Mouse (Mus musculus) frontal cortex, postnatal 25 days (tissue): ENCODE data around the gene Tsku.
A peak's percentile ranks its signal among the peaks of the same experiment; 100 is the strongest.

ENCODE experiments used
- DNase-seq, 2 experiments: peaks; one replicate each; pipeline ENCODE4 v3.0.0; 2022; ENCODE audit warnings: low spot score in 2 of 2

Tsku gene

DNA sequence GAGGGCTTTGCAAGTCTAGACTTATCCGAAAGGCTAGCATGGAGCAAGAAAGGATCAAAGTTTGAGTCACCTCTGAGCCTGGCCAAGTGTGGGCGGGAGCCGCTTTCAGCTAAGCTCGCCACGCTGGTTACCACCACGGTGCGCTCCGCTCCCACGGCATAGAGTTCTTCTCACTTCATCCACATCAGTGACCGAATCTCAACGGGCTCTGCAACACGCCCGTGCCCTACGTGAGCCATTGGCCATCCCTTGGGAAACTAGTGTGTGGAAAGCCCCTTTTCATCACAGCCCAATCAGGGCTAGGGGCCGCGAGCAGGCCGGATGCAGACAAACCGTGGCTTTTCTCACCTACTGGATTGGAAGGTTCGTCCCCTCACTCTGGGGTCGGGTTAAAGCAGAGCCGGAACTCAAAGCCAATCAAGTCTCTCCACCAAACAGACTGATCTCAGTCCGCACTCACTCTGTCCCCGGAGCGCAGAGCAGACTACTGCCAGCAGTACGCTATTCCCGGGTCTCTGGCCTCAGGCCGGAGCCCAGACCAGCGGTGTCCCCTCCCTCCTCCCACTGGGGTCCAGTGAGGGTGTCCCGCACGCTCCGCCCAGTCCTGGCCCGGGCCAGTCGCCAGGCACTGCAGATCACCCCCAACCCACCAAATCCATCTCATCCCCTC lies 1.0 kb downstream of the Tsku start:
- no peak for DNase-seq

DNA sequence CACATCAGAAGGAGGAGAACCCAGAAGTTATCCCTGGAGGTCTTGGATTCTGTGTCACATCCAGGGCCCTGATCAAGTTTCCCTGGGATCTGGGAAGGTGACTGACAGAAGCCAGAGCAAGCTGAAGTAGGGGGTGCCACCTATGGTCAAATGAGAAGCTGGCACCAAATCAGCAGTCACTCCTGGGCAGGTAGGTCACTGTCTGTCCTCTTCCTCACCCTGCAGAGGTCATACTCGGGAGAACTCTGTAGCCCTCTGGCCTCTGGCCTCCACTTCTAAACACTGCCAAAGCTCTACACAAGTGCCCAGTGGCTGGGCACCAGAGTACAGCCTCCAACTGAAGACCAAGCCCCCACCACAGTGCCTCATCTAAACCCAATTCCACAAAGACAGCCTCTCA lies 3.1 kb downstream of the Tsku start:
- no peak for DNase-seq

DNA sequence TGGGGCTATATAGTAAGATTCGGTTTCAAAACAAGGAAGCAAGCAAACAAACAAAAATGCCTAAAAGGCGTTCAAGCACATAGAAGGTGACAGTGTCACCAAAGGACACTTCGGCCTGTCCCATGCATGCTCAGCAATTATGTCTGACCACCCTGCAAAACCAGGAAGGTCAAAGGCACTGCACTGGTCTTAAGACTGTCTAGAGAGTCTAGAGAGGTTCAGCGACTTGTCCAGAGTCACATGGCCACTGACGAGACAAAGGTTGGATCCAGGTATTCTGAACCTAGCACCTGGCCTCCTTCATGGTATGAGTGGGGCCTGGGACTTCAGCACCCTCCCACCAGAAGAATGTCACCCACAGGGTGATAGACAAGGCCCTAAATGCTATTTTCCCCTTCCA lies 3.8 kb downstream of the Tsku start:
- no peak for DNase-seq

DNA sequence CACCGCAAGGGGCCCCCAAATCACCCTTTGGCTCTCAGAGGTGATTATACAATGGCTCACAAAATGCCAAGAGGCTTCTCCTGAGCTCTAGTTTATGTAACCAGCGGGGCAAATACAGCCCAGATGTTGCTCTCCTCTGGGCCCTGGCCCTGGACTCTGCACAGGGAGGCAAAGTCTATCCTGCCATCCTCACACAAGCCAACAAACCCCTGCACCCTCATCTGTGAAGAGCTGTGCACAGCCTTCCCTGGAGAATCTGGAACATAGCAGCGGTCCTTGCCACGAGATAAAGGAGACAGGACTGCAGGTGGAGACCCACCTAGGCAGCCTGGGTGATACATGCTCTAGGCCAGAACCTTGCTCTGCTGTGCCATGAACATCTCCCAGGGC lies 6.2 kb downstream of the Tsku start:
- no peak for DNase-seq

DNA sequence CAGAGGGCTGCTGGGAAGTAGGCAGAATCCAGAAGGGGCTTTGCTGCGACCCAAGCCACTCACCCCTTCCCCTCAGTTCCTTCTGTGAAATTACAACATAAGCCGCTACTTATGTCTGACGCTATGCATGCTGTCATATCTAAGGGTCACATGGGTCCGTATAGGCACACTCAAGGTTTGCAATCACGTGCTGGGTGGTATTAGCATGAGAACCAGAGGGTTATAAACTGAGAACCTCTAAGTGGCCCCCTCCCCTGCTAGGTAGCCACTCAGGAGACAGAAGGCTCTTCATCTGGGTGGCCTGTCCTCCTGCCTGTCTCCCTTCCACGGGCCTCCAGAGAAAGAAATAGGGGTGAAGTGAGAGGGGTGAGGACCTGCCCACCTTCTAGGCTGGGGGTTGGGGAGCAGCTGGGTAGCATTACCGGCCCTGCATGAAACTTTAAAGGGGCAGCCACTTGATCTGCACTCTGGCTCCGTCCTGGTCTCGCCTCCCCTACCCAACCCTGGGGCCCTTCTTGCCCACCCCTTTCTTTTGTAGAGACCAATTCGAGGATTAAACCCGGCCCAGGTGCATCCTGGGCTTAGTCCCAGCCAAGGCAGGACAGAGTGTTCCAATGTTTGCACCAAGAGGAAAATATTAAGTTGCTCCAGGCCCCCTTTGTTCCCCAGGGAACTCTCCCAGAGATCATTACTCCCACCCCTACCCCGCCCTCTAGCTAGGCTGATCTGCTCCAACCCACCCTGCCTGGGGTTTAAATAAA lies 6.8 kb downstream of the Tsku start:
- no peak for DNase-seq

DNA sequence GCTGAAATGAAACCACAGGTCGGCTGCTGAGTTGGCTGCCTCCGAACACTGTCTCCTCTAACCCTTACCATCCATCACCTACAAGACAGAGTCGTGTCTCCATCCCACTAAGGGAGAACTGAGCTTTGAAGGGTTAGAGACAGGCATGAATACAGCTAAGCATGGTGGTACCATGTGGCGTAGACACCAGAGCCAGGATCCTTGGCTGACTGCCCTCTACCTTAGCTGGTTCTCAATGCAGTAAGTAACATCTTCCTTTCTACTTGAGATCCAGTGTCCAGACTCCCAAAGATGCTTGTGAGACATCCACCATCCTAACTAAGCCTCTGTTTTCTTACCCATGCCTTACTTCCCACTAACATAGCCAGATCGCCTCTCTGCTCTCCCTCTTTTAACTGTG lies 7.5 kb downstream of the Tsku start:
- DNase-seq: no peak

DNA sequence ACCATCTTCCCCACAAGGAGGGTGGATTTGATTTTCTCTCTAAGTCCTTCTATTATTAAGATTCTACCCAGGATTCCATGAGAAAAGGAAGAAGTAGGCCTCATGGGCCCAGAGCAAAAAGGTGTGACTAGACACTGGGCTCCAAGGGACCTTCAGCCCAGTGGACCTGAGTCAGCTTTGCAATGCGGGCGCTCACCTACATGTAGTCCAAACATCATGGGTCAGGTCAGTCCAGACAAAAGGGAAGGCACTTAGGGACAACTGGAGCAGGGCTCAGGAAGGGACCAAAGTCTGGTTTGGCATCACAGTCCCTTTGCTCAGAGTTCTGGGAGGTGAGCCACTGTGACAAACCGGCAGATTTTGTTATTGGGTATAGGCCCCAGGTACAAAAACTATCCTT lies 9.6 kb downstream of the Tsku start:
- no peak for DNase-seq

DNA sequence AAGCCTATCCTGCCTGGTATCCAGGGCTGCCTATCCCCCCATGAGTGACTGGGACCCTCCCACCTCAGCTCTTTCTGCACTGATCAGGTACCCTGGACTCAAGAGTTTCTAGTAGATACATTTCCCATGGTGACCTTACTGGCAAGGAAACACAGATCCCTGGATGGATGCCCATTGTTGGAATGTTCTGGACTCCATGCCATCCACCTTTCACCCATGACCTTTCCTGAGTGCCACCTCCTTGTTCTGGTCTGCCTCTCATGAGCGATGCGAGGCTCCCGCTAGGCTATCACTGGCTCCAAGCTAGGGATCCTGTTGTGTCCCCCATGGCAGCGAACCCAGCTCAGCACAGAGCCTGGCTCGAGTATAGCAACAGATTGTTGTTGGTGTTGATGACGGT lies 11.3 kb downstream of the Tsku start:
- no peak for DNase-seq

DNA sequence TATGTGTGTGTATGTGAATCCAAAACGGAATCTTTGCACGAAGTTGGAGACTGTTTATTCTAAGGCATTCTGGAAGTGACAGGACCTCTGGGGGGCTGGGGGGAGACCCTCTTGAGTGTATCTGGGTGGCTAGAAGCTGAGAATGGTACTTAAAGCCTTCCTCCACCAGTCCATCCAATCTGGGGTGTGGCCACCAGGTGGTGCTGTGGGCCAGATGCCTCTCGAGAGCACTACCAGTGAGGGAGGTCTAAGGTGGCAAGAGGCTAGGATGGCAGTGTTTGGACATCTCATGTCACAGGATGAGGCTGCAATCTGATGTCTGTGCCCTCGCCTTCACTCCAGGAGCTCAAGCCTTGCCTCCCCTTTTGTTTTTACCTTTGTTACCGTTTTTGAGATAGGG lies 12.0 kb downstream of the Tsku start:
- DNase-seq: peak; percentile 80 to 84

DNA sequence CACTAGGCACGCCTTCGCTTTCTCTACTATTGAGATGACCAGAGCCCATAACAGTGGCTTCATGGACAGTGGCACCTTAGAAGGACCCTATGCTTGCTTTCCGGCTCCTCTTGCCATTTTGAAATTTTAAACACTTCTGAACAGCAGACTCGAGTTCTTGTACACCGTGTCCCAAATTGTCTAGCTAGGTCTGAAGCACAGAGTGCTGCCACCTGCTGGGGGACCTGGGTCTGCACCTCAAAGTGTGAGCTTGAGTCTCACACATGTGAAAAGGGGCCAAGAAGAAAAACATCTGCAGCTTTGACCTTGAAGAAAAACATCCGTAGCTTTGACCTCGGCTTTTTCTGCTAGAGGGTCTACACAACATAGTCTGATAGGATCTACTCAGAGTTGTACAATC lies 13.1 kb downstream of the Tsku start:
- DNase-seq: peak; percentile 47 to 59

DNA sequence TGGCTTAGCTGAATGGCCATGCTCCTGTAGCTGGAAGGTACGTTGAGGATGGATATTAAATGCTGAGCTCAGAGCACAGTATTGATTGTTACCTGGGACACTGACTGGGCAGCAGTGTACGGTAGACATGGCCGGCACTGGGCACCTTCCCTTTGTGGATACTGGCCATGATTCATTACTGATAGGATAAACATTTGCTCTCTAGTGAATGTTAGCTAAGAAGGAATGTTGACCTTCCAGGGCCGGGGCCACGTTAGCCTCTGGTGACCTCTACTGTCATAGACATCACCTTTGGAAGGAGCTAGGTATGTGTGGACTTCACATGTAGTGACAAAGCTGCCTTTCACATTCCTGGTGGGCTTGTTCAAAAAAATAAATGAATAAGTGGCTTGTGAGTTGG lies 13.7 kb downstream of the Tsku start:
- no peak for DNase-seq

DNA sequence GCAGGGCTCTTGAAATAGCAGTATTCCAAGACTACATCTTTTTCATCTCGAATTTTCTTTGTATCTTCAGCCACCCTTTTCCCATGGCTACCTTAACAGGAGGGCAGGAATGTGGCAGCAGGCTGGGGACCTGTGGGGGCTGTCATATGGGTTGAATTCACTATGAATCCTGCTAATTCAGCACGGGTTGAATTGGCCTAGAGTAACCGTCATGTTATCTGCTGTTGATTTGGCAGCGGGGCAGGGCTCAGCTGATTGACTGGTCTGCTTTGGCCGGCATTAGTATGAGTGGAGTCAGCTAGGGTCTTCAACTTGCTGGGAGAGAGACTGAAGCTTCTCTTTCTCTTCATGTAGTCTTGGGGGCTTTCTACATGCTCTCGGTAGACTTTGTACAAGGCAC lies 16.1 kb downstream of the Tsku start:
- no peak for DNase-seq

DNA sequence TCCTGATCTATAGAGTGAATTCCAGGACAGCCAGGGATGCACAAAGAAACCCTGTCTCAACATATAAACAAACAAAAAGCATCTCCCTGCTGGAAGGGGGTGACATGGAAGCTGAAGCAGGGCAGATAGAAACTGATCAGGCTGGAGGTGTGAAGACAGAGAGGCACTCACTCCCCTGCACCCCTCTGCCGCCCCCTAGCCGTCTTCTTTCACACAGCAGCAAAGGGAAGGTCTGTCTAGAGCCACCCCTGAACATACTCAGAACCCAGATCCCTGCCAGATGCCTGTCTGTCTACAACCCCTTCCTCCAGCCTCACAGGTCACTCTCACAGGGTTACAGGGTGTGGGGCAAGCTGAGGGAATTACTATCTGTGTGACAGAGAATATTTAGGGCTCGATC lies 16.8 kb downstream of the Tsku start:
- DNase-seq: no peak

DNA sequence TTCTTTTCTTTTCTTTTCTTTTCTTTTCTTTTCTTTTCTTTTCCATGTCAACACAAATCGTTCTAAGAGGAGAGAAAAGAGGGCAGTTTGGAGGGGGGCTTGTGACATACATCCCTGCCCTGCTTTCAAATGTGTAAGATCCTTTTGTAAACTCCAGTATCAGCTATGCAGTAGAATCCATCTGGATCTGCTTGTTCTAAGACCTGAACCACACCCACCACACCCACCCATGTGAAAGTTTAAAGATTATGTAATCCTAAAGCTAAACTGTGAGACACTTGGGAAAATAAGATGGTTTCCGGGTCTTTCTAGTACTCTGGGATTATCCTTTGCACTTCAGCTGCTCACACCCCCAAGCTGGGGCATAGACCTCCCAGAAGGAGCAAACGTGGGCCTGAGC lies 18.9 kb downstream of the Tsku start:
- DNase-seq: no peak

DNA sequence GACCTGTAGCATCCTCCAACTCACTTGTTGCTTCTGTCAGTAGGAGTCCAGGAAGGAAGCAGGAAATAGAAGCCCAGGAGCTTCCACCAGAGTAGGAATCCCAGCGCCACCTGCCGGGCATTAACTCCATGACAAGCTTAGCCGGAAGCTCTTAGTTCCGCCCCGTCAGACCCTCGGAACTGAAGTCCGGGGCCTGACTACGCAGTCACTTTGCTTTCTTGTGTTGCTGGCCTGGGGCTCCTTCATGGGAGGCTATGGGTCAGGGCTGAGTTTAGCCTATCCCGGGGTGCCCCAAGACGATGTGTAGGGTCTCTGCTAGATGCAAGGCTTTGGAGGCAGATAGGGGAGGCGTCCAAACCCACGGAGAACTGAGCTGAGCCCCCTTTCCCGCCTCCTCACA lies 19.7 kb downstream of the Tsku start:
- peak; percentile 72 to 77 for DNase-seq

DNA sequence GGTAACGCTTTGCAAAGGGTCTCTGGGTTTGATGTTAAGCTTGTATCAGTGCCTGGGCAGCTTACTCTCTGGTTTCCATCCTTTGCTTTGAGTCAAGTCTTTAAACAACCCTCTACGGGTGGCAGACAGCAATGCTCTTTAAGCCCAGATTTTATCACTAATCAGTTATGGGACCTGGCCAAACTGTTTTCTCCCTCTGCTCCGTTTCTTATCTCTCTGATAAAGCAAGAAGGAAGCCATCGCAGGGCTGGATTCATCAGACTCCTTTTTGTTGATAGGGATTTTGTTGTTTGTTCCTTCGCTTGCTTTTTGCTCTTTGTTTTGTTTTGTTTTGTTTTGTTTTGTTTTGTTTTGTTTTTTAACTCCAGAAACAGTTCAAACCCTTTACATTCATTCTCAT lies 20.8 kb downstream of the Tsku start:
- no peak for DNase-seq

DNA sequence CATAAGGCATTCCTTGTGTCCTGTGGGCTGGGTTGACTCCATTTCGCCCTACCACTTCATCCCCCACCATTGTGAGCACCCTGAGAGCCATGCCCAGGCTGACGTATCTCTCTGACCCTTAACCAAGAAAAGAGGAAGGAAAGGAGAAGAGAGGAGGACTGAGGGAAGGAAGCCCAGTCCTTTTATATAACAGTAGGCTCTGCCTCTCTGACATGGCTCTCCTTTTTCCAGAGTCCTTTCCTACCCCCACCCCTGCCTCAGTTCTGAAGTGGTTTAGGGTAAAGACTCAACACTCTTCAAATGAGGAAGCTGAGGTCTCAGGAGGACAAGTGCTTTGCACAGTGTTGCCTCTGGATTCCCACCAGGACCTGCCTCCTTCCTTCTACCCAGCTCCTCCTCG lies 27.1 kb downstream of the Tsku start:
- DNase-seq: no peak

DNA sequence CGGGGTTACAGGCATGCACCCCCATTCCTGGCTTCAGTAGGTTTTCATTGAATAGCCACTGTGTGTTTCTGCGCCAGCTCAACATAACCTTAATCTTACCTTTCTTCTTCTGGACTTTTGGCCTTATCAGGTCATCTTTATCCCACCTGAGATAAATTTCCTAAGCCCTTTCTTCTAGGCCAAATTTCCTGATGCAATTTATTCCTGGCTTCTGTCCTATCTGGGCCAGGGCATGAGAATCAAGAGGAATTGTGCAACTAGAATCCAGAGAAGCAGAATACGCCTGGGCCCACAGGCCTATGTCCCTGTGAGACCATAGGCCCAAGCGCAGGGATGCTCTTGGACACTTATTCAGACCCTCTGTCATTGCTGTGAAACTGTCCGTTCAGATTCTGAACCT lies 27.6 kb downstream of the Tsku start:
- no peak for DNase-seq

DNA sequence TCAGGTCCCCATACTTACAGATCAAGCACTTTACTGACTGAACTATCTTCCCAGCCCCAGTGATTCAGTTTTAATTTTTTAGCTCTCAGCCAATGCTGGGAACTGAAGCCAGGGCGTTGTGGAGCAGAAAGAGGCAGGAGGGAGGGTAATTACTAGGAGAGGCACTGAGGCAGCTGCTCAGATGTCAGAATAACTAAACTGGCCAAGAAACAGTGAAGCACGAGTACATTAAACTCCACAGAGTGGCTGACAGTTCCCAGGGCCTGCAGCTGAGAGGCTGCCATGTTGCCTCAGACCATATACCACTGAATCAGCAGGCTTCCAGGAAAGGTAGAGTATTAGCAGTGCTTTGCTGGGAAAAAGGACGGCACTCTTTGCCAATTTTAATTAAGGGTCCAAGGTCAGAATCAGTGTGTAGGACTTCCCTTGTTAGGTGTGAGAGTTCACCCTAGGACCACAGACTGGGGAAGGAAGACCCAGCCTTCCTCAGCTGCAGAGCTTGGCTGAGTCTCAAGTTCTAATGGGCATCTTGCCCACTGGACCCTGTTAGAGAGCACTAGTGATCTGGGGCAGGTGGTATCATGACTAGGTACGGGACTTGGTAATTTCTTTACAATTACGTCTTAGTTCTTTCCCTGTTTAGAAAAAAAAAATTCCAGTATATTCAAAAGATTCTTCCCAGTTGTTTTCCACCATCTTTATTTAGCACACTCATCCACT lies 28.3 kb downstream of the Tsku start:
- DNase-seq: no peak

DNA sequence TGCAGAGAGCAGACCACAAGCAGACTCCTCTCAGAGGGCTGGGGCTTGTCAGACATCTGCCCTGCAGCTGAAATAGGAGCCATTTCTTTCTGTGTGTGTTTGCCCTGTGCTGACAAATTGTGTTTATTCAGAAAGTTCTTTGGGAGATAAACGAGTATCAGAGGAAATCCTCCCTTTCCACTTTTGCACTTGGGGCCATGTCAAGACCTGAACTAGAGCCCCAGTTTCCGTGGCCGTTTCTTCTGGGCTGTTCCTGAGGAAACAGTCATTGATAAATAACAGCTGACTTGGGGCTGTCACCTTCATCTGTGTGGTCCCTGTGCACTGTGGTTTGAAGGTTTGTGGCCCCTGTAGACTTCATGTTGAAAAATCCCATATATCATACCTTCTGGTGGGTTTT lies 29.2 kb downstream of the Tsku start:
- no peak for DNase-seq

DNA sequence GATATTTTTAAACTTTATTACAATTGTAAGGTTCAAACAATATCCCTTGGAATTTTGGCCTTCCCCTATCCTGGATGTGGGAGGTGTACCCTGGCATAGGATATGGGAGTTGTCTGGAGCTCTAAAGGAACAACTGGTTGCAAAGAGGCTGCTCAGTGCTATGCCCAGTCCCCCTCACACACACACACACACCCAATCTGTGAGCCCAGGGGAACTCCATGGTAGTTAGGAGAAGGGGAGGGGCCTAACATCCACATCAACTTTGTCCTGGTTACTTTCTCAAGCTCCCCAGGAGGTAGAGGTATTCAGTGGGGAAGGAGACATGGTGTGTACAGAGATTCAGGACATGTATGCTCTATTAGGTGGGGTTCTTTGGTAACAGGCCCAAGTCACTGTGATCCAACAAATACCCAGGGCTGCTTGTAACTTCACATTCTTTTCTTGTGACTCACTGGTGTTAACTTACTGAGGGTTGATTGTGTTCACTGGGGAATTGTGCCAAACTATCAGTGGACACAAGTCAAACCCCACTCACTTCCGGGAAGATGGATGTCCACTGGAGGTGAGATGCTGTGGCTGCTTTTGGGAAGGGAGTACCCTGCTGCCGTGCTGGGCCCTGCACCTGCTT lies 30.6 kb downstream of the Tsku start:
- DNase-seq: no peak

DNA sequence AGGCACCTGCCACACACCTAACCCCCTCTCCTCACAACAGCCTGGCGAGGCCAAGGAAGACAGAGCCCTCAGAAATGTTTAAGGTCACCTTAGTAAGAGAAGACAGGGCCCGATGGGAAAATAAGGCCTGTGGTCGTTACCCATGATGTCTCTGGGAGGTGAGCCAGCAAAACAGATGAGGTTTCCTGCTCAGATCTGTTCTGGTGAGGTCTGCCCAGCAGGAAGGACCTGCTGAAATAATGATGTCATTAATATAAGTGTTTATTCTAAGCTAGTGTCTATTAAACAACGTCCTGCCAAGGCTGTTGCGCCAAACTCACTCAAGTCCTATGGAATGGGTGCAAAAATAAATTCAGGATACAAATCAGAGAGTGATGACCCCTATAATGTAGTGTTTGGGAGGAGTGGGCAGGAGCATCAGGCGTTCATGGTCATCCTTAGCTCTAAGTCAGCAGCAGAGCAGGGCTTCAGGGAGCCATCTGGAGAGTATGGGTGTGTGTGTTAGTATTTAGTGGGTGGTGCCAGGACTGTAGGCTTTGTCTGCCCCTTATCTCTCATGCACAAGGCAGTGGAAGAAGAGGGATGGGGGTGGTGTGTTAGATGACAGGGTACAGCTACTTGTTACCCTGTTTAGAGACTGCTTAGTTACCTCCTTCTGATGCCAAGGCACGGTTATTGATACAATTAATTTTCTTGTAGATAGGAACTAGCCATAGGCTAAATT lies 31.3 kb downstream of the Tsku start:
- no peak for DNase-seq
